Mouse (Mus musculus) intestine, embryonic 14.5 days (tissue): ENCODE measurements around the gene Cdhr2. TPM values are rescaled to one million over a fixed set of nuclear protein-coding genes. Genes with fewer than 3 reads are reported as not detected.
A peak's percentile ranks its signal among the peaks of the same experiment; 100 is the strongest.

ENCODE experiments used
- ATAC-seq: fragments of 200-750 bp; cut with Nextera tagmentation; replicated peaks from 2 replicates; pipeline ENCODE4 v1.8.0; 2017; ENCODE audit warnings: low read depth, moderate number of reproducible peaks, moderate TSS enrichment, moderate library complexity; ENCODE audit not compliant: low FRiP score, low TSS enrichment
- DNase-seq: peaks from one replicate; pipeline ENCODE4 v3.0.0-alpha.2; 2018; ENCODE audit warnings: low spot score
- H3K27ac ChIP-seq: fragments of 300-500 bp; sonication (generic); 2 replicates; pipeline ENCODE4 v1.5.1; 2014; ENCODE audit warnings: low read depth, mild to moderate bottlenecking, control low read depth
- H3K27me3 ChIP-seq: fragments of 300-500 bp; sonication (generic); replicated peaks from 2 replicates; pipeline ENCODE4 v1.6.1; 2014; ENCODE audit warnings: low read length, control low read depth; ENCODE audit not compliant: control insufficient read depth, insufficient read depth
- H3K36me3 ChIP-seq: fragments of 300-500 bp; sonication (generic); 2 replicates; pipeline ENCODE4 v1.6.1; 2014; ENCODE audit warnings: low read length, control low read depth; ENCODE audit not compliant: control insufficient read depth, insufficient read depth
- H3K4me1 ChIP-seq: fragments of 300-500 bp; sonication (generic); replicated peaks from 2 replicates; pipeline ENCODE4 v1.6.1; 2014; ENCODE audit warnings: low read length, control low read depth, mixed read lengths; ENCODE audit not compliant: control insufficient read depth, insufficient read depth
- H3K4me2 ChIP-seq: fragments of 300-500 bp; sonication (generic); 2 replicates; pipeline ENCODE4 v1.6.1; 2014; ENCODE audit warnings: low read length
- H3K4me3 ChIP-seq: fragments of 300-500 bp; sonication (generic); 2 replicates; pipeline ENCODE4 v1.5.1; 2014; ENCODE audit warnings: low read depth, low read length, control low read depth, mixed read lengths
- H3K9ac ChIP-seq: fragments of 300-500 bp; sonication (generic); 2 replicates; pipeline ENCODE4 v1.6.1; 2014; ENCODE audit warnings: mild to moderate bottlenecking, low read length
- H3K9me3 ChIP-seq: fragments of 300-500 bp; sonication (generic); 2 replicates; pipeline ENCODE4 v1.6.1; 2016; ENCODE audit warnings: low read length, control low read depth; ENCODE audit not compliant: control insufficient read depth
- WGBS: fragments of 180-500 bp; shearing (Covaris S2); extraction: QIAGEN DNeasy Blood & Tissue Kit; methylation state at CpG from one replicate; pipeline ENCODE4 v1.1.7; 2014; 5-methylcytosine and 5-hydroxymethylcytosine counted together
- polyA plus RNA-seq: library from polyadenylated mRNA; unstranded; fragments of >200 nt; fragmentation: Nextera tagmentation; extraction: Ambion mirVana; gene quantifications from 2 replicates; pipeline ENCODE4 v1.2.1, GENCODE M21; 2014

Cdhr2 gene
- polyA plus RNA-seq, 1 experiment from 2014 or later = 11.8 TPM

DNA sequence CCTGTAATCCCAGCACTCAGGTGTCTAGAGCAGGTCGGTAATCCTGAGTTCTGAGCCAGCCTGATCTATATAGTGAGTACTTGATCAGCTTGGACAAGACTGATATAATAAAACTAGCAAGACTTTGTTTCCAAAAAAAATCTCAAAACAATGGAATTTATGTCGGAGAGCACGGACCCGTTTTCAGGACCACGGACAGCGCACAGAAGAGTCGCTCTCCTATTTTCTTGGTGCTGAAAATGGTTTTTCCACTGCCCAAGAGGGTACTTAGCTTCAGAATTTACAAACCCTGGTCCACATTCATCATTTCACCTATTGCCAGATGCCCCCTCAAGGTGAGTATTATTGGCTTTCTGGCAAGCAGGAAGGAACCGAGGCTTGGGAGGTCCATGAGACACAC lies 49.4 kb downstream of the Cdhr2 start:
- no peaks in the 10 kb centered on the region for H3K36me3 ChIP-seq
- no peak overlapping the region for H3K27ac ChIP-seq
- no peaks in the 10 kb centered on the region for H3K9me3 ChIP-seq
- H3K4me2 ChIP-seq = no peak overlapping the region
- peaks cover 33% of the 10 kb centered on the region for H3K27me3 ChIP-seq
- H3K4me1 ChIP-seq = 0 out of 2 replicates have a peak, but pooled peaks cover 4% of the 10 kb centered on the region
- peak; percentile 88 for DNase-seq
- H3K4me3 ChIP-seq = no peak overlapping the region
- no peak overlapping the region for H3K9ac ChIP-seq
- 3% methylated on average over 8 of the region's 8 CpGs for WGBS
- ATAC-seq = no peak

GRCm38 (mm10) chr13:54752656-54753055 lies 51.4 kb downstream of the Cdhr2 start:
- ATAC-seq (no peak), DNase-seq (no peak)
- no peak overlapping the region for H3K9ac ChIP-seq
- 66% methylated on average over 10 of the region's 10 CpGs for WGBS
- 0 out of 2 replicates have a peak, but pooled peaks cover 4% of the 10 kb centered on the region for H3K4me1 ChIP-seq
- H3K4me2 ChIP-seq = no peak overlapping the region
- H3K9me3 ChIP-seq = no peaks in the 10 kb centered on the region
- H3K4me3 ChIP-seq = no peak overlapping the region
- no peak overlapping the region for H3K27ac ChIP-seq
- H3K36me3 ChIP-seq = no peaks in the 10 kb centered on the region
- peaks cover 39% of the 10 kb centered on the region for H3K27me3 ChIP-seq

- H3K4me3 ChIP-seq = no peak overlapping the region
- DNase-seq = no peak
- H3K4me1 ChIP-seq = 0 out of 2 replicates have a peak, but pooled peaks cover 6% of the 10 kb centered on the region
- H3K27me3 ChIP-seq = peaks cover 34% of the 10 kb centered on the region
- no peak overlapping the region for H3K27ac ChIP-seq
- no peaks in the 10 kb centered on the region for H3K36me3 ChIP-seq
- no peak overlapping the region for H3K9ac ChIP-seq
- 71% methylated on average over 6 of the region's 6 CpGs for WGBS
- no peak overlapping the region for H3K4me2 ChIP-seq
- ATAC-seq = no peak
- no peaks in the 10 kb centered on the region for H3K9me3 ChIP-seq
These were observed 52.5 kb downstream of the Cdhr2 start for GRCm38 (mm10) chr13:54753733-54754132.

DNA sequence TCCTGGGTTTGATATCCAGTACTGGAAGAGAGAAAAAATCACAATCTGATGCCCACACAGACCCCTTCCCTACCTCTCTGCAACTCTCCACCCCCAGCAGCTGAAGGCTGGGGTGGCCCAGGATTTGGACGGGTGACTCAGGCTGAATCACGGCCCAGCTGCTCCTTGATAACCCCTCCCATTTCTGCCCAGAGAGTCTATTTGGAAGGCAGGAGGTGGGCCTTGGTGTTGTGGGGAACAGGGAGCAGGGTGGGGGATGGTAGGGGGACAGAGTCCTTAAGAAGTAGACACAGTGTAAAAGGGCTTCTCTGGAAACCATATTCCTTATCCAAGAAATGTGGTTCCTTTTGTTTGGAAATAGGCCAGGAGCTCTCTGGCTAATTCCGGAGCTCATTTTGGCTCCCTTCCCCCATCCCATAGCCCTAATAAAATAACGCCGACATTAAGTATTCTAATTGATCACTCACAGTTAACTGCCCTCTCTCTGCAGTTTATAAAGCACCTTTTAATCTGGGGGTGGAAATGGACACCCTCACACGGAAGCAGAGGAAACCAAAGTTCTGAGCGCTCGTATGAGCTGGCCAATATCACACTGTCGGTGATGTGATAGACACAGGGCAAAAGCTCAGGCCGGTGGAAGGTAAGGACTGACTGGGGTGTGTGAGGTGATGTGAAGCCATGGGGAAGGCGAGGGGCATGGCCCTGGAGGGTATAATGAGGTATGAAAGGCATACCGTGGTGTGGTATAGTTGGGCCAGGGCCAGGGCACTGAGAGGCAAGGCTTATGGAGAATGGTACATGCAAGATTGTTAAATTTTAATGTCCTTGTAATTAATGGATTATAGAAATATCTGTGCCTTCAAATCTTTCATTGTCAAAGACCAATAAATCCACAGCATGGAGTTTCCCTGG lies 53.2 kb downstream of the Cdhr2 start:
- ATAC-seq = no peak
- WGBS = 43% methylated on average over 12 of the region's 12 CpGs
- H3K27ac ChIP-seq = no peak overlapping the region
- no peak for DNase-seq
- peaks cover 40% of the 10 kb centered on the region for H3K27me3 ChIP-seq
- H3K9ac ChIP-seq = no peak overlapping the region
- H3K9me3 ChIP-seq = no peaks in the 10 kb centered on the region
- no peak overlapping the region for H3K4me3 ChIP-seq
- no peak overlapping the region for H3K4me2 ChIP-seq
- H3K36me3 ChIP-seq = no peaks in the 10 kb centered on the region
- 0 out of 2 replicates have a peak, but pooled peaks cover 7% of the 10 kb centered on the region for H3K4me1 ChIP-seq

GRCm38 (mm10) chr13:54755201-54755830 lies 54.1 kb downstream of the Cdhr2 start:
- H3K4me3 ChIP-seq = no peak overlapping the region
- H3K27ac ChIP-seq = no peak overlapping the region
- no peak overlapping the region for H3K4me2 ChIP-seq
- H3K4me1 ChIP-seq = 0 out of 2 replicates have a peak, but pooled peaks cover 3% of the 10 kb centered on the region
- H3K36me3 ChIP-seq = no peaks in the 10 kb centered on the region
- no peak for ATAC-seq
- H3K9me3 ChIP-seq = no peaks in the 10 kb centered on the region
- no peak overlapping the region for H3K9ac ChIP-seq
- WGBS = 29% methylated on average over 9 of the region's 9 CpGs
- H3K27me3 ChIP-seq = peaks cover 39% of the 10 kb centered on the region
- no peak for DNase-seq

DNA sequence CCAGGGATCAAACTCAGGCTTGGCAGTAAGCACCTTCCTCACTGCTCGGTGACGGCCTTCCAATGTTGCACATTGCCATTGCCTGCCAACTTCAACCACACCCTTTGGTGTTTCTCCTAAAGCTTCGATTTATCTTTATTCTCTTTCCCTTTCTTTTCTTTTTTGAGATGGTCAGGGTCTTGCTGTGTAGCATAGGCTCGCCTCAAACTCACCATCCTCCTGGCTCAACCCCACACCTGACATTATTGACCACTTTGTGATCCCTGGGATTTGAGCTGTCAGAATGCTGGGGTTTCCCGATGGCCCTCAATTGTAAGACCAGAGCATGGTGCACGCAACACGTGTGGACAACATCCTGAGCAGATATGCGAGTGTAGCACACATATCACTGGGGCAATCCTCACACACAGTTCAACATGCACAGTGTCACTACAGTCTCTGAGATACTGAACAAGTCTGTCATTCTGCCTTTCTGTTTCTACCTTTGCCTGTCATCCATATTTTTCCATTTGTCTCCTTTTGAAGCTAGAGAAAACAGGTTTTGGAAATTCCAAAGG lies 55.0 kb downstream of the Cdhr2 start:
- H3K9me3 ChIP-seq = no peaks in the 10 kb centered on the region
- no peaks in the 10 kb centered on the region for H3K36me3 ChIP-seq
- DNase-seq (no peak), ATAC-seq (no peak)
- peaks cover 39% of the 10 kb centered on the region for H3K27me3 ChIP-seq
- no peak overlapping the region for H3K9ac ChIP-seq
- 0 out of 2 replicates have a peak, but pooled peaks cover 3% of the 10 kb centered on the region for H3K4me1 ChIP-seq
- H3K4me3 ChIP-seq = no peak overlapping the region
- WGBS = 86% methylated on average over 8 of the region's 8 CpGs
- H3K4me2 ChIP-seq = no peak overlapping the region
- no peak overlapping the region for H3K27ac ChIP-seq

DNA sequence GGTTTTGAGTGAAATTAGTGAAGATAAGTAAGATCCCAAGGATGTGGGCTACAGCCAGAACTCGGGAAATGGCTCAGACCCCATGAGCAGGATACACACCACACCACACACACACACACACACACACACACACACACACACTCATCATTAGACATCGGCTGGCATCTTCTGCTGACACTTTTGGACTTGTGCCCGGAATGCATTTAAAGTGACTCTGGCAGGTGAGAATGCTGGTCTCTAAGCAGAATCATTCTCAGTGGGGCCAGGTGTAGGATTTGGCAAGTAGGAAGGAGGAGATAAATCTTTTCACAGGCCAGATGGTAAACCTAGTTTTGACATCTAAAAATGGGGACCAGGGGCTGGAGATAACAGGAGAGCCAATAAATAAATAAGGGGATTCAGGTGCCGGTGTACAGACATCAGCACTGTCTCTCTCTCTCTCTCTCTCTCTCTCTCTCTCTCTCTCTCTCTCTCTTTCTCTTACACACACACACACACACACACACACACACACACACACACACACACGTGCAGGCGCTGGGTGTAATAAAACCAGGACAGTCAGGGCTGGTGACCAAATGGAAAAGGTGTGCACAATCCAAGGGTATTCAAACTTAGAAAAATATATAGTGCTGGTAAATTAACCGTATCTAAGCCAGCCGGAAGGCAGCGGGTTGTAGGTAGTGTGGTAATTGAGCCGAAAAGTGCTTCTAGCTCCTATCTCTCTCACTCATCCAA lies 56.0 kb downstream of the Cdhr2 start:
- Histone ChIP-seq H3K36me3 (no peaks in the 10 kb centered on the region), H3K4me2 (peak overlapping the region; percentile 55), H3K9me3 (no peaks in the 10 kb centered on the region), H3K9ac (no peak overlapping the region), H3K27me3 (peaks cover 36% of the 10 kb centered on the region), H3K4me3 (peak overlapping the region; percentile 31), H3K4me1 (0 out of 2 replicates have a peak, but pooled peaks cover 3% of the 10 kb centered on the region), H3K27ac (no peak overlapping the region)
- DNase-seq = no peak
- ATAC-seq = no peak
- WGBS = 48% methylated on average over 10 of the region's 10 CpGs
